Mouse (Mus musculus): ENCODE data around the gene Zbp1.

The Zbp1 gene

DNA sequence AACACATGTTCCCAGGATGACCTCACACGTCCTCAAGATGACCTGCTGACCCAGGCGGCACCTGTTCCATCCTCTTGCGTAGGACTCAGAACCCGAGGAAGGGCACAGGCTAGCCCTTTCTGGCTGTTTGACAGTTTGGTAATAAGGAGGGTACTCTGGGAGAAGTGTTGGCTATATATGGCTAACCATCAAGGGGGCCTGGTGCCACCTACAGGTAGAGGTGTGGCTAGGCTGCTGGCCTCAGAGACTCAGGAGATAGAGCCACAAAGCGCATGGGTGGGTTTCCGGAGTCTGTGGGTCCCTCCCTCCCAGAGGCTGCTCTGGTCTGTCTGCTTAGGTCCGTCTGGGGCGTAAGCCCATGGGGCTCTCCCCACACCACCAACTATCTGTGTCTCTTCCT, 28.0 kb upstream of the Zbp1 start:
- no peak for DNase-seq

DNA sequence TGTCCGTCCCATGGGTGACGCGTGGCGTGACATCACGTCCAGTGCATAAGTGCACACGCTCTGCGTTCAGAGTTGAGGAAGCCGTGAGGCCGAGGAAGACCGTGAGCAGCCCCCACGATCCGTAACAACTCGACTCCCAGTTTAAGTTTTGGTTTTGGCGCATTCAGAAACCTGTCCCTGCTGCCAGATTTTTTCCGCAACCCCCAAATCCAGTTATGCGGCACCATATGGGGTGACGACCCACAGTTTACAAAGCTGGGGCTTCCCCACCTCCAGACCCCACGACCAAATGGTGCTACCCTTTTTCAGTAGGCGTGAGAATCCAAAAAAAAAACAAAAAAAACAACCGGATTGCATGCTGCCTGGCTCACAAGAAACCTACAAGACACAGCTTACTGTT, 26.5 kb upstream of the Zbp1 start:
- DNase-seq, result peak; percentile 39

DNA sequence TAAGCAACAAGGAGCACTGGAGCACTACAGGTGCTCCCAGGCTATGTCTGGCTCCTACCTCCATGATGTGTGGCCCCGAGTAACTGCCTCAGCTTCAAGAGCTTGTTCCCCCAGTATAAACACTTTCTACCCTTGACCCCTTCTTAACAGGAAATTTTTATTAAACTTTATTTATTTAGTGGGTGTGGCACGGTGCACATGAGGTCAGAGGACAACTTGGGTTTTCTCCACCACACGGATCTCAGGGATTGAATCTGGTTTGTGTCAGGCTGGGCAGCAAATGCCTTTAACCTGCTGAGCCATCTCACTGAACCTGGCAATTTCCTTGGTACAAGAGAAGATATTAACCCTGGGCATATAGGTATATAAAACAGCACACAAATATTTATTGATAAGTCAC, 25.4 kb upstream of the Zbp1 start:
- DNase-seq, result no peak

DNA sequence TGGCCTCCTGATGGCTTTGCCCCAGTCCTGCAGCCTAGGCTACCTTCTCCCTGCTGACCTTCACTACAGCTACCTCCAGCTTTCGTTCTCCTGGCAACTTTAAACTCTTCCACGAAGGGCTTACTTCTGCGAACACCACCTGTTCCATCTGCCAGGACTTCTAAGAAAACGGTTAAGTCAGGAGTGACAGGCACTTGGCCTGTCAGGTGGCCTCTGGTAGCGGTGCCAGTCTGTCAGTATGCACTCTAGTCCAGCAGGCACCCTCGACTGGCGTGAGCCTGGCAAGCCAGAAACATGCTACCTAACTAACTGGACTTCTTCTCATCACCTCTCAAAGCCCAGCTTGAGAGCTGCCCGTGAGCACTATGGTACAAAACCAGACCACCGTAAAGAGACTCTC, 24.9 kb upstream of the Zbp1 start:
- DNase-seq, result no peak

DNA sequence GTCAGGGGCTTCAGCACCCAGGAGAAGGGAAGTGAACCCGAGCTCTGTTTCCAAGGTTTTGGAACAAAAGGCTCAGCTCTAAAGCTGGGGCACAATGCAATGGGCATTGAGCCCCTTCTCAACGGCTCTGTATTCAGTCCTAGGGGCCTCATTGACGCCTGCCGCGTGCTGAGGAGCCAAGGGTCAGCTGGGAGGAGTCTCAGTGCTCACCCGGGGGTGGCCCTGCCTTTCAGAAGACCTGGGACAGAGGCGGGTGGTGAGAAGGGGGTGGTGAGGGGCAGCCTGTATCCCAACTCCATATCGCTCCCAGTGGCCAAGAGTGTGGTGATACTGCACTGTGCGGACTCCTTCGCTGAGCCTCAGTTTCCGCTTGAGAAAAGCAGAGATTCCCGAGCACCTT, 24.2 kb upstream of the Zbp1 start:
- DNase-seq, result no peak

DNA sequence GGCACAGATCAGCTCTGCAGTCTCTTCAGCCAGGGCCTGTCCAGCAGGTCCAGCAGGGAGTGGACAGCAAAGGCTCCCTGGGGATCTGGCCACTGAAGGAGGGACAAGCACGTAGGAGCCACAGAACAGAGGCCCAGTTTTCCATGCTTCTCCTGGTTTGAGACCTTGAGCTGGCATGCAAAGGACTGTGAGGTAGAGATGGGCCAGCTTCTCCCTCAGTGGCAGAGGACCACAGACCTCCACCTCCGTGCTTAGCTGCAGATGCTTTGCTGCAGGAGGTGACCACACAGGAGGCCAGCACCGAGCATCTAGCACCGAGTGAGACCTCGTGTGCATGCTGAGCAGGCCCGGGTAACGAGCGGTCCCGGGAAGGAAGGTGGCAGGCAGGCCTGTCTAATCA, 22.0 kb upstream of the Zbp1 start:
- no peak for DNase-seq

DNA sequence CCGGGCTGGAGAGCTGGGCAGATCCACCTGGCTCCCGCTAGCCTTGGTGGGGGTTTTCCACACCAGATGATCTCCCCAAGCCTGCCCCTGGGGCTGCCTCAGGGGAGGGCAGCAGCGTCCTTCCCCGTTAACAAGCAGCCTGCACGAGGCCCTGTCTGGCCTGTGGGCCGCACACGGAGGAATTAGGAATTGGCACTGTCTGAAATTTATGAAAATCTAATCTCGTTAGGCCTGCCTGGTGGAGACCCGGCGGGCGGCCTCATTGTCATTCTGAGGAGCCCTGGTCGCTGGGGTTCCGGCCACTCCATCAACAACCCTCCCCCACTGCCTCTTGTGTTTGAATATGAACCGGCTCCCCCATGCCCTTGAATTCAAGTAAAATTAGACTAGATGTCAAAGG, 19.8 kb upstream of the Zbp1 start:
- no peak for DNase-seq

DNA sequence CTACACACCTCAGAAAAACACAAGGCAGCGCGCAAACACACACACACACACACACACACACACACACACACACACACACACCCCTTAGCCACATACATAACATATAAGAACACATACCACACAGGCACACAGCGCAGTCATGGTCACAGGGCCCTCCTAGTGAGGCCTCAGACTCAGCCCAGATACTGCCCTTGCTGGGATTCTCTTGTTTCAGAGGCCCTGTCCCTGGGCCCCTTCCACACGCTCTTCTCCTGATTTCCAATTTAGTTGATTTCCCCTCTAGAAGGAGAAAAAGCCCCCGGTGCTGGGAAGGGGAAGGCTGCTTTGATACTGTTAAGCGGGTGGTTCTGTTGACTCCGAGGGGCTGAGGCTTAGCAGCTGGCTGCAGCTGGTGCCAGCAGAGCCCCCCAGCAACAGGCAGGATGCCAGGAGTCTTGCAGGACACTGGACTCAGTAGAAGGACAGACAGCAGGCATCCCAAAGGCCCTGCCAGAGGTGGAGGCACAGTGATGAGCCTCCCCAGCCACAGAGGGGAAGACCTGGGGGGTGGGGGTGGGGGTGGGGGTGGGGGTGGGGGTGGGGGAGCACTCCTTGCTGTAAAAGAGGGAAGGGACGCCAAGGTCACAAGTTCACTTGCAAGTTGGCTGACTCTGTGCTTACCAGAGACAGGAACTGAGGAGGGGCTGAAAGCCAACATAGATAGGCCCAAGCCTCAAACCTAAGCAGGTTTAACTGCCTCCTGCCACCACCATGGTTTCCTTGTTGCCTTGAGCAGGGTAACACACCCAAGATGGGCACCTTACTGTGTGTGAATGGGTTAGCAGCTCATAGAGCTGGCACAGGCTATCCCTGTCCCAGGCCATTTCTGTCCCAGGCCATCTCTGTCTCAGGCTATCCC, 17.0 kb upstream of the Zbp1 start:
- DNase-seq, result no peak

DNA sequence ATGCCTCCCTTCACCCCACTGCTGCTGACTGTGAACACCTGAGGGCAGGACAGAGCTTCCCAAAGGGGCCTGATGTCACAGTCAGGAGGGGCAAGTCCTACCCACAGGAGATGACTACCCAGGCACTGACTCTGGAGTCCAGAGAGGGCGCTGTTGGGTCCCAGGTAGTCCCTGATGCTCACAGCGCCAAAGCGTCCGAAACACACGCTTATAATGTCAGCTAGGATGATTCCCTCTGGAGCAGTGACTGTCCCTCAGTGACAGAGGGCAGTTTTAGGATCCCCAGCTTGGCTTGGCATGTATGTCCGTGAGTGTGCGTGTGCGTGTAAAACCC, 14.0 kb upstream of the Zbp1 start:
- no peak for DNase-seq

DNA sequence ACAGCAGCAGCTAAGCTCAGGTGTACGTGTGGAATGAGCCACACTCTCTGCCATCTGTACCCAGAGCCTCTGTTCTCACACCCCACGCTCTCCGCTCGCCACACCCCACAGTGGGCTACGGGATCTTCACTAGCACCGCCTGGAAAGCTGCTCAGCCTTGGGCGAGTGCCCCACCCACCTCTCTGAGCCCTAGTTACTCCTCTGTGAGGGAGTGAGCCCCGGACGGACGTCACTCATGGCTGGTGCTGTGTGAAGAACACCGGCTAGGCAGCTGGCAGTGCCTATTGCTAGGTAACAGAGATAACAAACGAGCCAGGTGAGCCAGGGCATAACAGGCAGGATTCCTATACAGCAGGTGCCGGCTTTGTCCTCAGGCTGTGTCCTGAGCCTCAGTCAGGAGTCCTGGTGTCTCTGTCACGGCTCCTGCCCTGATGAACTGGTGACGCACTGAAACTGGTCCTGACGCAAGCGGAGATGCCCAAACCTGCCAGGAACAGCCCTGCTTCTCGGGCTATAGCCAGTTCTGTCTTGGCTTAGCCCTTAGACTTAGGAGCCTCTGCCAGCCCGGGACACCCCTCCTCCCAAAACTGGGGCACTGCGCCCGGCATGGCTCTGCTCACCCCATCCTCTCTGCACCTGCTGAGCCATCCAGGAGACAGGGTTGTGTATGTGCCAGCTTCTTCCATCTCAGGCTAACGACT, 13.5 kb upstream of the Zbp1 start:
- peak; percentile 53 for DNase-seq

DNA sequence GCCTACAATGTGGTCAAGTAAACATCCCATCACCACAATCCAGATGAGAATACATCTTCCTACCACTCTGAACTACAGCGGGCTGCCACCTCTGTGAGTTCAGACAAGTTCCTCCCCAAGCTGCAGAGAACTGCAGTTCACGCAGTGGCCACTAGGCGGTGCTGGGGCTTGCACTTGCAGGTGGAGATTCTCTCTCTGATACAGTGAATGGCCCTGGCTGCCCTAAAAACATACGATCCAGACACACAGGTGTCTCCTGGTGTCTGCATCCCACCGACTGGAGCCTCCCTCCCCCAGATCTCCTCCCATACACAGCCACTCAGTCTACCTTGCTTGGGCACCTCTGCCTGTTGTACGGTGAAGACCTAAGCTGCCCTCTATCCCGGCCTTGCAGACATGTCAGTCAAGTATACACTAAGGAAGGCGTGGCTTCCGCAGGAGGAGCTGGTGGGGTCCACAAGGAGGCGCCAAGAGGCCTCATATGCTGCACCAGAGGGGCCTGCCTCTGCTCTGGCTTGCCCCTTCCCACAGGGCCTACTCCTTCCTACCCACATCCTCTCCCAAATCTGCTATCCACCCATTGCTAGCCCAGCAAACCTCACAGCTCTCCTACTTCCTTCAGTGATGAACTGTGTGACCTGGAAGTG, 11.0 kb upstream of the Zbp1 start:
- DNase-seq, result peak; percentile 87

DNA sequence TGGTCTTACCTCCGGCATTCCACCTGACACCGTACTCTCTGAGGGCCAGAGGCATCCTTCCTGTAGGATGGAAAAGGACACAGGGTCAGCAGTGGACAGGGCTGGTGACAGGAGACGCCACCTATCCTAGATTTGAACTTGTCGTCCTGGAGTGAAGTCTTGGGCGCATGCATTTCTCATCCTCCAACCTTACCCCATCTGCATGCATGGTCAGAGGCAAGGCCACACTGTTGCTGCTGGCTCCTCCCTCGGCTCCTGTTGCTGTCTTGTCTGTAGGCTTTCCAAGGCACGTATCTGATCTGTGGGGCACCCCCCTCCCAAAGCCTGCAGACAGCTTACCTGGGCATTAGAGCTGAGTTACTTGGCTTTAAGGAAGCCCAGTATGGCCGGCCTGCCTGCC, 9.8 kb upstream of the Zbp1 start:
- DNase-seq, result no peak

DNA sequence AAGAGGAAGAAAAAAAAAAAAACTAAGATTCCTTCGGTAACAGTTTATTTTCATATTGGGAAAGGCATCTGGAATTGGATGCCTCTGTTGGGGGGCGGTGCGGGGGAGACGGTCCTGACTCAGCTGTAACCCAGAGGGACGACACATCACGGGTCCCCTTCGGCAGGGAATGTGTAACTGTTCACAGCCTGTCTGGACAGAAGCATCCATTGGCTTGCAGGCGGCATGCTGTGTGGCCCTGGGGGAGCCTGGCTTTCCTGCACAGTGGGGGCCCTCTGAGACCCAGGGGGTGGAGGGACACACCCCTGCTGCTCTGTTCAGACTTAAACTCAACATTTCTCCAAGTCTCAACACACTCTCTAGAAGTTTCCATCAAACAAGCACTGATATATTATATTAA, 8.1 kb upstream of the Zbp1 start:
- no peak for DNase-seq

DNA sequence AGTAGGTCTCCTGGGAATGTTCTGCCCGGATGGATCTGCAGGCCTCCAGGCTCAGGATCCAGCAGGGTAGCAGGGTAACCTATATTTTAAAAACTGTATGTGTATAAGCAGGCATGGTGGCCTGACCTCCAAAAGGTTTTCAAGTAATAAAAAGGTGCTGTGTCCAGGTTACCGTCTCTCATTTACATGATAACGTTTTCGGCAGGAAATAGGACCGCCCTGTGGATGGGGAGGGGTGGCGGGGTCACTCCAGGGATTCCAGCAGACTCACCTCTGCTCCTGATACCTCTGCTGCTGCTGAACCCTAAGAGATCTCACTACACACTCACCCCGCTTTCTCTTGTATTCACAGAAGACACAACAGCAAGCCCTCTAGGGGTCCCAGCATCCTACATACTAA, 7.2 kb upstream of the Zbp1 start:
- no peak for DNase-seq

DNA sequence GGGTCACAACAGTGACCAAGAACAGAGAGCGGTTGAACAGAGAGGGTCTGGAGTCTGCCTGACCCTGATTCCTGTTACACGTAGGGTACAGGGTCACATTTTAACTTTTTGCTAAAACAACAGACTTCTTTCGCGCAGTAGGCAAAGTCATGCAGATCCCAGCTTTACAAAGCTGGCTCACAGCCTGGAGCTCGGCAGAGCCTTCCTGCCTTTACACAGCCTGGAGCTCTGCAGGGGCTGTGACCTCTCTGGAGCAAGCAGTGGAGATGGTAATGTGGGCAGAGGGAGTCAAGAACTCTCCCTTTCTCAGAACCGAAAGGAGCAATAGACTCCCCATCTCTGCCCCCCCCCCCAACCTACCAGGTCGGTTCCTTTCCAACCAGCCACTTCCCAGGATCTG, 6.1 kb upstream of the Zbp1 start:
- no peak for DNase-seq

DNA sequence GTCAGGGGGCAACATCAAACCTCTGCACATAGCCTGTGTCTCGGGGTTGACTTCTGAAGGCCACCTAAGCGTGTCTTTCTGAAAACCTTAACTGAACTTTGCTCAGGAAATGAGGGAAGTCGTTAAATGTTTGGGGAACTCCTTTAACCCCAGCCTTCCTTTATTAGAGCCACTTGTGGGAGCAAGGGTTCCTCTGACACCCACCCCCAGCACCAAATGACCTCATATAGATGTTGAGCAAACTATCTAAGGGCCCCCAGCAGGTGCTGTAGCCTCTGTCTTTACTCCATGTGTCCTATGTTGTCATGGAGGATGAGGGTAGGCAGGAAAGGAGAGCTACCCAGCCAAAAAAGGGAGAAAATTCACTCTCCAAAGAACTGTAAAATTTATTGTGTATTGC, 5.4 kb upstream of the Zbp1 start:
- no peak for DNase-seq

DNA sequence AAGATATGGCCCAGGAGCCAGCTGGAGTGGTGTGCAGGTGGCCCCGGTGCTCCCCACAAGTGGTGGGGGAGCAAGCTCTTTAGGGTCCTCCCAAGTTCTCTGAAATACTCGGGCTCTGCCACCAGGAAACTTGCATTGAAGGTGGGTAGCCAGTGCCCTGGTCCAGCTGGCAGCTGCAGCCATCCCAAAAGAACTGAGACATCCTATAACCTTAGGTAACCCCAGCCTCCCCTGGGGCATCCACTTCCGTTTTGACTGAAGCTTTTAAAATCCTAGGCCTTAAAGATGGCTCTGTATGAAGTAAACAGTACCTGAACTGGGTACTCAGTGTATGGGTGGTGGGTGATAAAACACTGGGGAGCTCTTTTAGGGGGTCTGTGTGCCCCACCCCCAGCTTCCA, 4.8 kb upstream of the Zbp1 start:
- DNase-seq, result no peak

DNA sequence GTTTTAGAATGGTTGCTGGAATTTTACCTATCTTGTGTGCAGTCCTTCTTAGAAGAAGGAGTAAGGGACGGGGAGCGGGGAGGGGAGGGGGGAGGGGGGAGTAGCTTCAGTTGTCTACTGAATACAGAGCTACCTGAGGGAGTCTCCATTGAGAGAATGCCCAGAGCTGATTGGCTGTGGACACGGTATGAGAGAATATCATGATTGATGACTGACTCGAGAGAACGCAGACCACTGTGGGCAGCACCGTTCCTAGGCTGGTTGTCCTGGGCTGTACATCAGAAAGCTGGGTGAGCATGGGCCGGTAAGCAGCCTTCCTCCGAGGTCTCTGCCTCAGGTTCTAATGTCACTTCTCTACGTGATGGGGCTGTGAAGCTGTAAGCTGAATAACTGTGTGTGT, 2.0 kb upstream of the Zbp1 start:
- no peak for DNase-seq

DNA sequence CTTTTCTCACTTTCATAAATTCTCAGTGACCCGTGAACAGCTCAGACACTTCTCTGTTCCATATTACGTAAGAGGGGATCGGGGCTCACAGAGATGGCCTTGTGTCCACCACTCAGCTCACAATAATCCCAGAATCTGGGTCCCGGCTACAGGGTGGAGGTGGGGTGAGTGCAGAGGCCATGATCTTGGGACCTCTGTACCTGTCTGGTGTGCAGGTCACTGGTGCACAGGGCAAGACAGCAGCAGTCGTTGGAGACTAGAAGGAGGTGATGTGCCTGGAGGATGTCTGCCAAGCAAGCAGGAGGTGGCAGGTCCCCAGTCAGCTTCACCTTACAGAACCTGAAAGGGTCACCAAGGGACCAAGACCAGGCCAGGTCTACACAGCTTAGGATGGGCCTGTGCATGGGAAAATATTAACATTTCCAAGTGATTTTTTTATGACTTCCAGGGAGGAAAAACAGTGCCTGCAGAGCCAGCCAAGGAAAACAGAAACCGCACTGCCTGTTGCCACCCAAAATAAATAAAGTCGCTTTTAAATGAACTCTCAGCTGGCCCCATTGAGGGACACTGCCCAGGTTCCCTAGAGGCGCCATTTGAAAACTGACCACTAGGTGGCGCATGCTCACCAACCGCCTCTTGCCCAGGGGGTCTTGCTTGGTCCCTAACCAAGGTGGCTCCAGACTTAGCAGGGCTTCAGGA, 682 bp upstream of the Zbp1 start:
- no peak for DNase-seq

DNA sequence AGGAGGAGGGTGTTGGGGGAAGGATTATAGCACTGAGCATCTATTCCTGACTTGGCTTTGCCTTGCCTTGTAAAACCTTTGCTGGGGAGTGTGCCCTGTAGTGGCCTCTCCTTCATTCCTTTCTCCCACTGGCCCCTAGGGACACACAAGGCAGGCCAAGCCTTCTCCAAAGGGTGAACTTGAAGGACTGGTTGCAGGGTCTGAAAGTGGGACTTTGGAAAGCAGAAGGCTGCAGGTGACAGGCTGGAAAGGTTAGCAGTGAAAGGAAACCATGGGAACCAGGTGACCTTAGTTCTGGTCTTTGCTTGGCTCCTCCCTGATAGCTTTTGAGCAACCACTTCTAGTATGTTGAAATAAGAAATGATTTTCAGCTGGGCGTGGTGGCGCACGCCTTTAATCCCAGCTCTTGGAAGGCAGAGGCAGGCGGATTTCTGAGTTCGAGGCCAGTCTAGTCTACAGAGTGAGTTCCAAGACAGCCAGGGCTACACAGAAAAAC, 912 bp downstream of the Zbp1 start:
- DNase-seq, result no peak

DNA sequence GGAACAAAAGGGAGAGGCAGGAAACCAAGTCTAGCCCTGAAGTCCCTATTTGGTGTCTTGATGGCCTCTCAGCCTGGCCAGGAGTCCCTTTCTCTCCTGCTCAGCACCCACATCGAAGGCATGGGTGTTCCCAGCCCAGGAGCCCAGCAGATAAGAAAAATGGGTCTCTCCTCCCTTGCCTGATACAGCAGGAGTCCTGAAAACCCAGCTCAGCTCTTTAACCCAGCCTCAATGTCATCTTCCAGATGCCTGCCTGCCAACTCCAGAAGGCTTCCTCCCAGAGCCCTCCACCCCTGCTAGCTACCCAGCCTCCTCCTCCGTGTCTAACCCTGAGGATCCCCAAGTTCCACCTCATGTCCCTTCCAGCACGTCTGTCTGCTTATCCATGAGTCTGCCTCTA, 1.5 kb downstream of the Zbp1 start:
- no peak for DNase-seq

DNA sequence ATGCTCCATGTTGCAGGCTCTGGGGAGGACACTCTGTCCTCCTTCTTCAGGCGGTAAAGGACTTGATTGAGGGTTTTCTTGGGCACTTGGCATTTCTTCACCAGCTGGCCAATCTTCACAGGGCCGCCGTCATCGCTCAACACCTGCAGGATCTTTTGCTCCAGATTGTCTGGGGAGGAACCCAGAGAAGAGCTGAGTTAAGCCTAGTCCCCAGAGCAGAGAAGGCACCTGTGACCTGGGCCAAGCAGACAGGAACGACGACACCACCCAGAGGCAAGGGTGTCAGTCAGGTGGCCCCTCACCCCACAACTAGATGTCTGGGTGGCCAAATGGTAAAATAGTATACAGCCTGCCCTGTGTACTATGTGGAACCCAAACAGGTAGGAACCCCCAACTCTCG, 1.9 kb downstream of the Zbp1 start:
- no peak for DNase-seq

DNA sequence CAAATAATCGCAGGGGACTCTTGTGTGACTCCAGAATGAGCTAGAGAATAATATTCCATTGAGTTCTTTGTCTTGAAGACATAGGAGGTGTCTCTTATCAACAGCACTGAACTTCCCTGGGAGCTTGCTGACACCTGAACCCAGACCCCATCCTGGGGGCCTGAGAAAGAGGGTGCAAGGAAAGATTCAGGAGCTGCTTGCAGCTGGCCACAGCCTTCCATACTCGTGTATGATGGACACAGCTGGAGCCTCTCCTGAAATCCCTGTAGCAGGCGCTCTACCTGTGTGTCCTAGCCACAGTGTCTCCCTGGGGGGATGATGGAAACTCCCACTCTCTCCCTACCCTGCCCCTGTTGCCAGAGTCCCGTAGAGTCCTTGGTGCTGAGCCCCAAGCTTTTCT, 6.5 kb downstream of the Zbp1 start:
- DNase-seq, result no peak
